Mouse (Mus musculus) hindbrain, embryonic 15.5 days (tissue): ENCODE measurements at regions not wholly inside any gene's neighbourhood (a gene's known extent, or its start where the extent isn't known, plus 50 kb on each side); places are given as distances from the start of the nearest gene placed in this dataset.

Experiments
- ATAC-seq: fragments of 200-750 bp; cut with Nextera tagmentation; 2 replicates; pipeline ENCODE4 v1.8.0; 2017; ENCODE audit warnings: low read depth, moderate number of reproducible peaks, moderate TSS enrichment; ENCODE audit not compliant: low FRiP score
- H3K27ac ChIP-seq: fragments of 300-500 bp; sonication (generic); replicated peaks from 2 replicates; pipeline ENCODE4 v1.5.1; 2015; ENCODE audit warnings: mild to moderate bottlenecking, inconsistent platforms
- H3K27me3 ChIP-seq: fragments of 300-500 bp; sonication (generic); 2 replicates; pipeline ENCODE4 v1.6.1; 2015; ENCODE audit warnings: control low read depth, inconsistent platforms
- H3K36me3 ChIP-seq: fragments of 300-500 bp; sonication (generic); 2 replicates; pipeline ENCODE4 v1.6.1; 2015; ENCODE audit warnings: control low read depth, inconsistent platforms
- H3K4me1 ChIP-seq: fragments of 300-500 bp; sonication (generic); replicated peaks from 2 replicates; pipeline ENCODE4 v1.6.1; 2015; ENCODE audit warnings: control low read depth, inconsistent platforms
- H3K4me2 ChIP-seq: fragments of 300-500 bp; sonication (generic); 2 replicates; pipeline ENCODE4 v1.6.1; 2015; ENCODE audit warnings: moderate library complexity, mild to moderate bottlenecking, inconsistent platforms
- H3K4me3 ChIP-seq: fragments of 300-500 bp; sonication (generic); 2 replicates; pipeline ENCODE4 v1.5.1; 2015; ENCODE audit warnings: mild to moderate bottlenecking, inconsistent platforms
- H3K9ac ChIP-seq: fragments of 300-500 bp; sonication (generic); 2 replicates; pipeline ENCODE4 v1.6.1; 2015; ENCODE audit warnings: inconsistent platforms
- H3K9me3 ChIP-seq: fragments of 300-500 bp; sonication (generic); 2 replicates; pipeline ENCODE4 v1.6.1; 2016; ENCODE audit warnings: control low read depth, inconsistent platforms
- WGBS: fragments of 180-500 bp; shearing (Covaris S2); methylation state at CpG from one replicate; pipeline ENCODE4 v1.1.7; 2015; 5-methylcytosine and 5-hydroxymethylcytosine counted together

GRCm38 (mm10) chr9:52458518-52458917 lies 221.1 kb downstream of the AI593442 start:
- no peak overlapping the region for H3K9ac ChIP-seq
- WGBS = 90% methylated on average over 2 of the region's 2 CpGs

GRCm38 (mm10) chr9:52454445-52454844 lies 225.1 kb downstream of the AI593442 start:
- H3K36me3 ChIP-seq = no peaks in the 10 kb centered on the region
- no peaks in the 10 kb centered on the region for H3K4me1 ChIP-seq
- 80% methylated on average over 2 of the region's 2 CpGs for WGBS
- ATAC-seq = no peak
- no peak overlapping the region for H3K27ac ChIP-seq
- no peak overlapping the region for H3K4me3 ChIP-seq
- H3K9ac ChIP-seq = no peak overlapping the region
- no peaks in the 10 kb centered on the region for H3K9me3 ChIP-seq
- no peak overlapping the region for H3K4me2 ChIP-seq
- H3K27me3 ChIP-seq = no peaks in the 10 kb centered on the region

More at GRCm38 (mm10) chr9:52458518-52458917, 221.1 kb downstream of the AI593442 start:
- H3K9me3 ChIP-seq = no peaks in the 10 kb centered on the region
- H3K36me3 ChIP-seq = no peaks in the 10 kb centered on the region
- H3K4me1 ChIP-seq = no peaks in the 10 kb centered on the region
- no peak overlapping the region for H3K4me3 ChIP-seq
- no peak for ATAC-seq
- H3K27ac ChIP-seq = no peak overlapping the region
- no peaks in the 10 kb centered on the region for H3K27me3 ChIP-seq
- H3K4me2 ChIP-seq = no peak overlapping the region

DNA sequence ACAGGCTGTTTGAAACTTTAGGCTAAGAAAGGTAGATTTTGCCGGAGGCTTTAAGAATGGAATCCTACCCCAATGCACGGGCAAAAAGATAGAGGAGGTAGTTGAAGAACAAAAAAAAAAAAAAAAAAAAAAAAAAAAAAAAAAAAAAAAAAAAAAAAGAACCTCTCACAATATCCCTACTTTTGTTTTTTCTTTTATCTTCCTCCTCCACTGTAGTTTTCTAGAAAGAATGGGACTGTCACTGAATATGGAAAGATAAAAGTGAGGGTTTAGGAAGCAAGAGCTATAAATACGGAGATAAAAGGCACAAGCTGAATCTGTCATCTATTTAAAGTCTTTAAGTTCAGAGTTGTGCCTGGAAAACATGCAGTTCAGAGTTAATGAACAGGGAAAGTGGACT lies 227.8 kb downstream of the AI593442 start:
- Histone ChIP-seq H3K9ac (no peak overlapping the region), H3K27me3 (no peaks in the 10 kb centered on the region), H3K4me1 (no peaks in the 10 kb centered on the region), H3K36me3 (no peaks in the 10 kb centered on the region), H3K4me3 (no peak overlapping the region), H3K9me3 (no peaks in the 10 kb centered on the region), H3K4me2 (no peak overlapping the region), H3K27ac (no peak overlapping the region)
- 85% methylated on average over 3 of the region's 3 CpGs for WGBS
- ATAC-seq = no peak

DNA sequence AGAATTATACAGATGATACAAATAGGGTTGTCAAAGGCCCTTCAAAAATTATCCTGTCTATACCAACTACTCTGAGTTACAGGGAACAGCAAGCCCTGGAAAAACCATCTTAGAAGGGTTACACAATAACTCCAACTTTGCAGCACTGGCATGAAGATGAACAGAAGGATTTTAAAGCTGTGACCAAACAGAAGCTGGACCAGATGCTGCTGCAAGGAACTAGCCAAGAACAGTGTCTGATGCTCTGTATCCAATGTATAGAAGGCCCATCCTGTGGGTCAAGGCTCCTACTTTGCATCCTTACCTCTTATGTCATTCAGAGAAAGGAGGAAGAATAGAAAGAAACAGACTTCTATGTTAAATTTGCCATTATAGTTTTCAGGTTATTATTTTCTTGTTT lies 231.3 kb downstream of the AI593442 start:
- Histone ChIP-seq H3K4me3 (no peak overlapping the region), H3K27me3 (no peaks in the 10 kb centered on the region), H3K9ac (no peak overlapping the region), H3K36me3 (no peaks in the 10 kb centered on the region), H3K9me3 (no peaks in the 10 kb centered on the region), H3K27ac (no peak overlapping the region), H3K4me1 (no peaks in the 10 kb centered on the region), H3K4me2 (no peak overlapping the region)
- ATAC-seq = no peak

DNA sequence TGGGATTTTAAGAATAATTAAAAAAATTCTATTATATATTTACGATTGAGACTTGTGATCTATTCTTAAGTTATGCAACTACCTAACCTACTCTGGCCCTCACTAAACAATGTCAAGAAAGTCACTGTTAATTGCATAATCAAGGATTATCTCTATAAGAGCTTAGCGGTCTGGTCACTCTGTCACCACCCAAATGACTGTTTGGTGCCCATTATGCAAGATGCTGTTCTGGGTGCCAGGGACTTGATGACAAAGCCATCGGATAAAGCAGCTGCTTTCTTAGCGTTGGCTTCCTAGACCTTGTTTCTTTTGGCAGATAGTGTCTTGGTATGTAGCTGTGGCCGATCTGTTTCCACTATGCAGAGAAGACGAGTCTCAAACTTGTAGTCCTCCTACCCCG lies 236.4 kb downstream of the AI593442 start:
- Histone ChIP-seq H3K4me3 (no peak overlapping the region), H3K4me2 (no peak overlapping the region), H3K36me3 (no peaks in the 10 kb centered on the region), H3K27me3 (no peaks in the 10 kb centered on the region), H3K9me3 (no peaks in the 10 kb centered on the region), H3K9ac (no peak overlapping the region), H3K27ac (no peak overlapping the region), H3K4me1 (no peaks in the 10 kb centered on the region)
- ATAC-seq = no peak
- 92% methylated on average over 7 of the region's 7 CpGs for WGBS

- Histone ChIP-seq H3K4me2 (no peak overlapping the region), H3K9ac (no peak overlapping the region), H3K36me3 (no peaks in the 10 kb centered on the region), H3K4me3 (no peak overlapping the region), H3K27me3 (no peaks in the 10 kb centered on the region), H3K4me1 (0 out of 2 replicates have a peak, but pooled peaks cover 3% of the 10 kb centered on the region), H3K27ac (no peak overlapping the region), H3K9me3 (no peaks in the 10 kb centered on the region)
- 52% methylated on average over 4 of the region's 4 CpGs for WGBS
- no peak for ATAC-seq
Measured at GRCm38 (mm10) chr9:52434215-52434614, 245.4 kb downstream of the AI593442 start.

GRCm38 (mm10) chr9:52425413-52425812 lies 254.2 kb downstream of the AI593442 start:
- H3K27ac ChIP-seq = no peak overlapping the region
- H3K36me3 ChIP-seq = no peaks in the 10 kb centered on the region
- no peaks in the 10 kb centered on the region for H3K4me1 ChIP-seq
- no peak for ATAC-seq
- 9% methylated on average over 4 of the region's 4 CpGs for WGBS
- no peaks in the 10 kb centered on the region for H3K27me3 ChIP-seq
- H3K4me3 ChIP-seq = no peak overlapping the region
- no peak overlapping the region for H3K4me2 ChIP-seq
- H3K9me3 ChIP-seq = no peaks in the 10 kb centered on the region
- no peak overlapping the region for H3K9ac ChIP-seq

DNA sequence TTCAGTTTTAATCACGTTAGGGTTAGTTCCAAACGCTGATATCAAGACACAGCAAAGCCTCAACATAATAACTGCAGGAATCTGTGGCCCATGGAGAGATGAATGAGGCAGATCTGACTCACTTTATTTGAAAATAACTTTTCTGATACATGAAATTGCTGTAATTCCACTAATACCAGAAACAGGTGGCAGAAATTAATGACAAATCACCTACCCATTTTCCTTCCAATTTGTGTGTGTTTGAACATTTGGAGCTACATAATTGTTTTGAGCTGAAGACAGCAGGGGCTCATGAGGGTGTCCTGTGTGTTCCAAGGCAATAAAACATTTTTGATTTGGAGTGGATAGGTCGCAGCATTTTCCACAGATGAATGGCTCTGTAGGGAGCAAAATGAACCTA lies 254.2 kb upstream of the Zc3h12c start:
- Histone ChIP-seq H3K27ac (no peak overlapping the region), H3K4me3 (no peak overlapping the region), H3K9me3 (no peaks in the 10 kb centered on the region), H3K4me2 (no peak overlapping the region), H3K9ac (no peak overlapping the region), H3K27me3 (no peaks in the 10 kb centered on the region), H3K36me3 (no peaks in the 10 kb centered on the region), H3K4me1 (no peaks in the 10 kb centered on the region)
- 60% methylated on average over 3 of the region's 3 CpGs for WGBS
- ATAC-seq = no peak

DNA sequence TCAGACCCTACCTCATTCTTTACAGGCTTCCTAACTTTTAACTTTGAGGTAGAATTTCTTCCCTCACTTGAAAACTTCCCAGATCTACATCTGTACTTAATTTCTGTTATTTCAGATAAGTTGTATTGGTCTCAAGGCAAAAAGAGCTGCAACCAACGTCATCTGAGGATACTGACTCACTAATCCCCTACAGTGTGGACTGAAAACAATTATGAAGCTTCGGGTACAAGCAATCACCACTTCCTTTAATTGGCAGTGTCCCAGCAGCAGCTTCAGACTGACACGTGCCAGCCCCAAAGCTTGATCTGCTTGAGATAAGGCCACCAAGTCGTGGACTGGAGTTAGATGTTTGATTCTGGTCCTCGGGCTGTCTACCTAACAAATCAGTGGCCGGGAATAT lies 247.3 kb upstream of the Zc3h12c start:
- Histone ChIP-seq H3K4me1 (no peaks in the 10 kb centered on the region), H3K4me2 (no peak overlapping the region), H3K27ac (no peak overlapping the region), H3K9ac (no peak overlapping the region), H3K27me3 (no peaks in the 10 kb centered on the region), H3K9me3 (no peaks in the 10 kb centered on the region), H3K4me3 (no peak overlapping the region), H3K36me3 (no peaks in the 10 kb centered on the region)
- WGBS = 70% methylated on average over 6 of the region's 6 CpGs
- no peak for ATAC-seq

GRCm38 (mm10) chr9:52407841-52408240 lies 239.5 kb upstream of the Zc3h12c start:
- Histone ChIP-seq H3K9ac (no peak overlapping the region), H3K4me3 (no peak overlapping the region), H3K27me3 (no peaks in the 10 kb centered on the region), H3K27ac (no peak overlapping the region), H3K4me1 (no peaks in the 10 kb centered on the region), H3K4me2 (no peak overlapping the region), H3K36me3 (no peaks in the 10 kb centered on the region), H3K9me3 (no peaks in the 10 kb centered on the region)
- ATAC-seq = no peak
- WGBS = 82% methylated on average over 6 of the region's 6 CpGs

GRCm38 (mm10) chr9:52402496-52402895 lies 234.1 kb upstream of the Zc3h12c start:
- Histone ChIP-seq H3K27me3 (no peaks in the 10 kb centered on the region), H3K36me3 (no peaks in the 10 kb centered on the region), H3K9me3 (no peaks in the 10 kb centered on the region), H3K27ac (no peak overlapping the region), H3K4me3 (no peak overlapping the region), H3K9ac (no peak overlapping the region), H3K4me1 (no peaks in the 10 kb centered on the region), H3K4me2 (no peak overlapping the region)
- WGBS = 83% methylated on average over 2 of the region's 2 CpGs
- ATAC-seq = no peak

- no peaks in the 10 kb centered on the region for H3K4me1 ChIP-seq
- no peak for ATAC-seq
- H3K9me3 ChIP-seq = no peaks in the 10 kb centered on the region
- no peaks in the 10 kb centered on the region for H3K27me3 ChIP-seq
- WGBS = 76% methylated on average over 2 of the region's 2 CpGs
- H3K4me3 ChIP-seq = no peak overlapping the region
- no peak overlapping the region for H3K4me2 ChIP-seq
- no peak overlapping the region for H3K27ac ChIP-seq
- no peak overlapping the region for H3K9ac ChIP-seq
- no peaks in the 10 kb centered on the region for H3K36me3 ChIP-seq
Measured at GRCm38 (mm10) chr9:52379031-52379430, 210.7 kb upstream of the Zc3h12c start.

DNA sequence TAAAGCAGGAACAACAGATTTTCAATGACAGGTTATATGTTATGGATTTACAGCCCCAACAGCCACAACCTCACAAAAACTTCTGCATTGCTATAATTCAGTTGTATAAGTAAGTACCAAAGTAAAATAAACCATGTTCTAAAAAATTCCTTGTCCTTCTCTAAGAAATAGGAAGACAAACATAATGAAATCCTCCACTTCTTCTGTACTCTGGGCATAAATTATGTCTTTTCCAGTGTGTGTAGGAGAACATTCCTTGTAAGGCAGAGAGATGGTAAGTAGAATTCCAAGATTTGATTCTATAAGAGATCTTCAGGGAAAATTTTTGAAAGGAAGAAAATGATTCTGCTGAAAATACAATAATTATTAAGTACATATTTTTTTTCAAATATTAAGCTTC lies 209.4 kb upstream of the Zc3h12c start:
- H3K36me3 ChIP-seq = no peaks in the 10 kb centered on the region
- no peak overlapping the region for H3K9ac ChIP-seq
- H3K4me1 ChIP-seq = no peaks in the 10 kb centered on the region
- ATAC-seq = no peak
- H3K4me3 ChIP-seq = no peak overlapping the region
- no peak overlapping the region for H3K27ac ChIP-seq
- H3K27me3 ChIP-seq = no peaks in the 10 kb centered on the region
- H3K4me2 ChIP-seq = no peak overlapping the region
- no peaks in the 10 kb centered on the region for H3K9me3 ChIP-seq
